Mouse (Mus musculus): ENCODE measurements around the gene Kmt2c. TPM values are rescaled to one million over a fixed set of nuclear protein-coding genes. Genes with fewer than 3 reads are reported as not detected.
A peak's percentile ranks its signal among the peaks of the same experiment; 100 is the strongest.

Gene Kmt2c
- total and polyA plus RNA-seq, 3 experiments: 23.8 to 34.0 (median 26.2) TPM

DNA sequence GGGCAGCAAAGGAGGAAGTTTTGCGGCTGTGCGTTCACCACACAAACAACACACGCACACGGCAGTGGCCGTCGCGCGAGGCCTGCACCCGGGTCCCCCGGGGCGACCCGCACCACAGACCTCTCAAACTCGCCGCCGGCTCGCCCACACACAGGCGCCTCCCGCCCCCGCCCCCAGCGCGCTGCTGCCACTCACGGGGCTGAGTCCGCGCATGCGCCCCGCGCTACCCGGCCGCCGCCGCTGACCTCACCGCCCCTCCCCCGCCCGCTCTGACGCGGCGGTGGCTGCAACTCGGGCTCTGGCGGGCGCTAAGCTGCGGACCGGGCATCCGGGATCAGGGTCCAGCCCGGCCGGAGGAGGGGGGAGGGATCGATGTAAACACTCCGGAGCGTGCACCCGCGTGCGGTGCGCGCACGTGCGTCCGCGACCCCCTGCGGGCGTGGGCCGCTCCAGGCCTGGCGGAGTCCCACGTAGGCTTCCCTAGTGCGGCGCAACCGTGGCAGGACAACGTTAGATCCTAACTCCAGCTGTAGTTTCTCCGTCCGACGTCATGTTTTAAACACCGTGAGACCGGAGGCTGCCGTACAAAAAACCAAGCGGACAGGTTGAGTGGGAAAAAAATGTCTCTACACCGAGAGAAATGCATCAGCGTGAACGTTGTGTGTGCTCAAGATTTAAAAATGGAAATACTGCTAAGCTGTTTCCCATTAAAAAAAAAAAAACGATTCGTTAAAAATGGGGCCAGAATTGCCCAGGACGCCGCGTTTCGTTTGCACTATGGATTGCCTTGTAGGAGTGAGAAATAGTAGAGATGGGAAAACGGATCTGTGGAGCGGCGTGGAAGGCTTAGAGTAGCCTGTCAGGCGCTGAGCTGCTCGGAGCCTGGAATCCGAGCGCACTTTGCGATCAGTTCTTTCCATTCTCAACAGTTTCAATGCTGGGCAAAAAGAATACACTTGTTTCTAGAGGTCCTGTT, 1.1 kb upstream of the Kmt2c start (continued):
- TF ChIP-seq TBP (IDR thresholded peaks at IDR 0.05; ENCODE audit: low read depth, low read length) (peak; percentile 46; the same call in 1 of the 2 replicates), ETS1 (IDR thresholded peaks at IDR 0.05; ENCODE audit: low read depth, low read length) (peak; percentile 91), CHD1 (IDR thresholded peaks at IDR 0.05; ENCODE audit: low read depth, low read length) (peak; percentile 84), RAD21 (IDR thresholded peaks at IDR 0.05; ENCODE audit: low read depth, low read length) (no peak), USF2 (IDR thresholded peaks at IDR 0.05; ENCODE audit: borderline replicate concordance in 1 of 2, insufficient read depth in 1 of 2, low read depth in 1 of 2, low read length in 2 of 2) (no peak)

DNA sequence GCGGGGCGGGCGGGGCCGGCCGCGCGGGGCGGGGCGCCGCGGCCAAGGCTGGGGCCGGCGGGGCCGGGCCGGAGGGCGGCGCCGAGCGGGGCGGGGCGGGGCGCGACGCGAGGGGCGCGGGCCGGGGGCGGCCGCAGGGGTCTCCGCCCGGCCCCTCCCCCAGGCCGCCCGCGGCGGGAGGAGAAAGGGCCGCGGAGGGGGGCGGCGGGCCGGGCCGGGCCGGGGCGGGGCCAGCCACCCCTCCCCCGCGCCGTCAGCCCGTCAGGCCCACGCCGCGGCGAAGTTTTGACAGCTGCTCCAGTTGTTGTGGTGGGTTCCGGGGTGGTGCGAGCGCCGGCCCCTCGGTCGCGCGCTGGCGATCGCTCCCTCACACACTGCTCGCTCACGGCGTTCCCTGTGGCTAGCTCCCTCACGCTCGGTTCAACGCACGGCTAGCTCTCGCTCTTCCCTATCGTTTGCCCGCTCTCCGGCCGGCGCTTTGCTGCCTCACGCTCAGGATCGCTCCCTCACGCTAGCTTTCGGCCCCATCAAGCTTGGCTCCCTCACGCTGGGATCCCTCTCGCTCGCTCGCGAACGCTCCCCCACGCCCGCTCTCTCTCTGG, 339 bp upstream of the Kmt2c start:
- Histone ChIP-seq H3K36me3 (ENCODE audit: control insufficient read depth in 1 of 2, insufficient read depth in 2 of 2, low read length in 2 of 2) (peaks cover 0 to 30% of the 10 kb centered on the region in 2 experiments; a peak in 2 of 4 replicates), H3K9me3 (replicated peaks; ENCODE audit: insufficient read depth, low read length) (no peaks in the 10 kb centered on the region), H3K4me1 (ENCODE audit: control insufficient read depth in 1 of 2, insufficient read depth in 2 of 2, low read length in 2 of 2) (peaks cover 10 to 15% of the 10 kb centered on the region in 2 experiments), H3K4me3 (ENCODE audit: control insufficient read depth in 1 of 2, insufficient read depth in 1 of 2, low read depth in 2 of 2, low read length in 2 of 2) (peak overlapping the region; percentile 88 to 95), H3K27ac (ENCODE audit: control insufficient read depth, low read depth, low read length) (peak overlapping the region; percentile 98), H3K9ac (ENCODE audit: control insufficient read depth, low read depth, low read length, poor library complexity, severe bottlenecking) (peak overlapping the region; percentile 100), H3K79me2 (ENCODE audit: control insufficient read depth, insufficient read depth, low read length, poor library complexity) (peaks cover 49% of the 10 kb centered on the region), H3K27me3 (ENCODE audit: control insufficient read depth in 1 of 2, insufficient read depth in 2 of 2, low read length in 2 of 2) (no peaks in the 10 kb centered on the region; a peak in 1 of 4 replicates)
- peak; percentile 92 for DNase-seq (ENCODE audit: low read depth, low spot score)
- TF ChIP-seq POLR2A (IDR thresholded peaks at IDR 0.05; ENCODE audit: control insufficient read depth in 1 of 2, insufficient read depth in 1 of 2, low read depth in 1 of 2, low read length in 2 of 2, poor library complexity in 1 of 2): 0 out of 4 replicates have a peak, but pooled peaks of 1 of the 2 experiments have one; percentile 54
- no peak for TF ChIP-seq GABPA (IDR thresholded peaks at IDR 0.05; ENCODE audit: low read depth, low read length)
- TF ChIP-seq ETS1 (IDR thresholded peaks at IDR 0.05; ENCODE audit: low read depth, low read length): 0 out of 2 replicates have a peak, but pooled peaks have one; percentile 27
- TF ChIP-seq MAX (IDR thresholded peaks at IDR 0.05; ENCODE audit: low read length): peak; percentile 5; the same call in 1 of the 2 replicates
- TF ChIP-seq POLR2AphosphoS5 (IDR thresholded peaks at IDR 0.05; ENCODE audit: borderline replicate concordance, low read depth, low read length): 0 out of 2 replicates have a peak, but pooled peaks have one; percentile 65
- peak; percentile 2; the same call in 1 of the 2 replicates for TF ChIP-seq NELFE (IDR thresholded peaks at IDR 0.05; ENCODE audit: low read depth, low read length)
- TF ChIP-seq EP300 (IDR thresholded peaks at IDR 0.05; ENCODE audit: low read depth in 1 of 2, low read length in 2 of 2): peak in 1 of 2 experiments; percentile 13; a peak in 1 of 4 replicates
- TF ChIP-seq SMC3 (IDR thresholded peaks at IDR 0.05; ENCODE audit: low read depth, low read length): 0 out of 2 replicates have a peak, but pooled peaks have one; percentile 15
- TF ChIP-seq GATA1 (IDR thresholded peaks at IDR 0.05; ENCODE audit: low read depth, low read length): no peak
- TF ChIP-seq MXI1 (IDR thresholded peaks at IDR 0.05; ENCODE audit: low read depth, low read length): peak; percentile 47; the same call in 1 of the 2 replicates
- 0 out of 2 replicates have a peak, but pooled peaks have one; percentile 2 for TF ChIP-seq TCF12 (IDR thresholded peaks at IDR 0.05; ENCODE audit: low read depth, low read length)
